Mouse (Mus musculus): Measurements from ENCODE around the gene Cpne5. TPM values are rescaled to one million over a fixed set of nuclear protein-coding genes. Genes with fewer than 3 reads are reported as not detected.

Cpne5 gene
- total RNA-seq, 2 experiments from 2014 or later, result not detected

DNA sequence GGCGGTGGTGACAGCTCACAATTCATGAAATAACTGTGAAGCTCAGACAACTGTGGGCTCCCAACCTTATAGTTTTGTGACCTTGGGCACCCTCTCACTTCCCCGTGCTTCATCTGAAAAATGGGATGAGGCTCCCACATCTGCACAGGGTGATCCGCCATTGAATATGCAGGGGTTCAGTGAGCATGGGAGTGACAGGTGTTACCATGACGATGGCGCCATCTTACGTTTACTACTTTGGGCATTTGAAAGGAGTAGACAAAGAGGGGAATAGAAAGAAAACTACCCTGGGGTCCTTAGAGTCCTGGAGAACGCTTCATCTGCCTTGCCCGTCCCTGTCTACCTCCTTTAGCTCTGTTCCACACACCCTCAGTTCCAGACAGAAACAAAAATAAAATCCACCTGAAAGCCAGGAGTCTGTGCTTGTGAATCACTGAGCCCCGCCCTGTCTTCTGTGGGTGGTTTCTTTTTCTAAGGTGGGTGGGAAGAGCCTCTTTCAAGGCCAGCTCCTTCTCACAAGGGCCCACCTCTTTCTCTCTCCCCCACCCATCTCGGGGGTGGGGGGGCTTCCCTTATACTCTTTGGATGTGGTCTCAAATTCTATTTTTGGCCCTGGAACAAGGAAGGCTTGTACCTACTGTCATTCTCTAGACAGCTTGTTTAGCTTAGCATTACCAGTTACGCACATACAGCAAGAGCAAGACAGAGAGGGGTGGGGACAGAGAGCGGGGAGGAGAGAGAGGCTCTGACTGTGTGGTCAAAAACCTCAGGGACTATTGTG, 82.4 kb downstream of the Cpne5 start:
- DNase-seq, result no peak
- intact Hi-C loops (cut with DNase I), result no loop called here
- no peak for TF ChIP-seq CTCF (IDR thresholded peaks at IDR 0.05)
- Histone ChIP-seq H3K4me3 (no peak overlapping the region), H3K27ac (no peak overlapping the region)

DNA sequence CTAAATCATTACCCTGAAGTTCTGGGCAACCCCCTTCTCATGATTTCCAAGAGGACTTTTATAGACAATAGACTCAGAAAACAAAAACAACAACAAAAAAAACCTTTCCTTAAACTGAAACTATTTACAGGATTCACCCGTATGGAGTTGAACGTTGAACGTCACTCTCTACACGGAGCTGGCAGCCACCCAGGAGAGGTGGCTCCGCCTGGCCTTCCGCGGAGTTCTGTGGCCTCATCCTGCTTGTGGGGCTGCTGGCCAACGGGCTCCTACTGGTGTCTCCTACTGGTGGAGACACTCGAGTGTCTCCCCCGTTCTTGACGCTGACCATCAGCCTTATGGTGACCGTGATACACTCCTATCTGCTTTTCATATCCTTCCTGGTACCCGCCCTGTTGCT, 83.7 kb downstream of the Cpne5 start:
- intact Hi-C loops (cut with DNase I), result no loop called here
- no peak overlapping the region for H3K27ac ChIP-seq
- no peak overlapping the region for H3K4me3 ChIP-seq
- TF ChIP-seq CTCF (IDR thresholded peaks at IDR 0.05), result no peak
- DNase-seq, result no peak

DNA sequence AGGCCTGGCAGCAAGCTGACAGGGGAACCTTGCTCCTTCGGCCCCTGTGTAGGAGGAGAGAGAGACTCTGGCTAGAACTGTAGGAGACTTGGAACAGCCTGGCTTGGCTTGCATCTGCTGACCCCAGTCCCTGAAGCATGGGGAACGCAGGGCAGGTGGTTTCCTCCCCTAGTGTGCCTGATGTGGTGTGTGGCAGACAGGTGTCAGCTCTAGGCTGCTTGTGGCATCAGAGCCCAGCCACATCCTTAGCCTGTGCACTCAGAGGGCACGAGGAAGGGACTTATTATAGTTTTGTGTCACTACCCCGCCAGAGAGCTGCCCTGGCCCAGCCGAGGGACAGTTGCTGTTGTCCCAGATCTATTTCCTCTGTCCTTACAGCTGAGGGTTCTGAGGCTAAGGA, 85.4 kb downstream of the Cpne5 start:
- Histone ChIP-seq H3K27ac (peak overlapping the region; percentile 38; the same call in 1 of the 2 replicates), H3K4me3 (no peak overlapping the region)
- intact Hi-C loops (cut with DNase I), result no loop called here
- TF ChIP-seq CTCF (IDR thresholded peaks at IDR 0.05), result no peak
- no peak for DNase-seq

DNA sequence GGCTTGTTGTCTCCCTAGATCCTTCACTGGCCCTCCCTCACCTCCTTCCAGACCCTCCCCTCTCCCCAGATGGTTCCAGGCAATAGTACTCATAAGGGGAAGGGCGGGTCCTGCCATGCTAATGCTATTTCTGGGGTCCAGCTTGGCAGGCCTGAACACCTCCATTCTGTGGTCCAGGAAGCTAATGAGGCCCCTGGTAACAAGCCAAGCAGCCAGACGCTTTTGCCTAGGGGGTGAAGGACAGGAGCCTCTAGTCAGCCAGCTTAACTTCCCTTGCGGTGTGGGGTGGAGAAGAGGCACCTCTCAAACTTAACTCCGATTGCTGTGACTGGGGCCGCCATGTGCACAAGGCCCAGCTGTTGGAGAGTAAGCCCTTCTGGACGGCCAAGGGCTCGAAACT, 88.2 kb downstream of the Cpne5 start:
- Histone ChIP-seq H3K4me3 (no peak overlapping the region), H3K27ac (no peak overlapping the region)
- TF ChIP-seq CTCF (IDR thresholded peaks at IDR 0.05), result no peak
- intact Hi-C loops (cut with DNase I), result no loop called here
- no peak for DNase-seq

DNA sequence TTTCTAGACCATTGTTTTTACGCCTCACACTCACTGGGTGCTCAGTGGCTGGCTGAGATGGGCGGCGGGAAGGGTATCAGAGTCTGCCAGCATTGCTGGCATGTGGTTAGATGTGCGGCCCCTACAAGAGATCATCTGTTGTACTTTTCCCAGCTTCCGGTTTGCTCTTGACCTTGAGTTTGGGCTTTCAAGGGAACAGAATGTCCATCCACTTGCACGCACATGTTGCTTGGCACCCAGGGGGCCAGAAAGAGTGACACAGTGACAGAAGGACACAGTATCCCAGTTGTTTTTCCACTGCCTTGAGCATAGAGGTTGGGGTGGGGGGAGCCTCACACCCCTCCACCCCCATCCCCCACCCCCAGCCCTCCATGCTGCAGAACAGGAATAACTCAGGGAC, 90.2 kb downstream of the Cpne5 start:
- intact Hi-C loops (cut with DNase I), result no loop called here
- no peak for DNase-seq
- Histone ChIP-seq H3K27ac (no peak overlapping the region), H3K4me3 (no peak overlapping the region)
- no peak for TF ChIP-seq CTCF (IDR thresholded peaks at IDR 0.05)

DNA sequence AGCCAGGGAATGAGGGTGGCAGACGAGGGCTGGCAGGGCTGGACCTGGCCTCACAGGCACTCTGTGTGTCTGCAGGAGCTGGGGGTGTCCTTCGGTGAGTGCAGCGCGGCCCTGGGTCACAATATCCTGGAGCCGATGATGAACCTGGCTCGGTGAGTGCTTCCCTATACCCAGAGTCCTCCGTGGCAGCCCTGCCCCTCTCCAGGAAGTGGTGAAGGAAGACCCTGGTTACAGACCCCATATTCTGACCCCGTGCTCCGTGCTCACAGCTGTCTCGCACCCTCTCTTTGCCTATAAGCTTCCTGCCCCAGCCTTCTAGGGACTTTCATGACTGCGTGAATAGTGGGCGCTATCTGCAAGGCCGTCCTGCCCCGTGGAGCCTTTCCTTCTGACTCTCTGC, 90.7 kb downstream of the Cpne5 start:
- no peak for TF ChIP-seq CTCF (IDR thresholded peaks at IDR 0.05)
- Histone ChIP-seq H3K27ac (no peak overlapping the region), H3K4me3 (no peak overlapping the region)
- intact Hi-C loops (cut with DNase I), result no loop called here
- DNase-seq, result no peak

DNA sequence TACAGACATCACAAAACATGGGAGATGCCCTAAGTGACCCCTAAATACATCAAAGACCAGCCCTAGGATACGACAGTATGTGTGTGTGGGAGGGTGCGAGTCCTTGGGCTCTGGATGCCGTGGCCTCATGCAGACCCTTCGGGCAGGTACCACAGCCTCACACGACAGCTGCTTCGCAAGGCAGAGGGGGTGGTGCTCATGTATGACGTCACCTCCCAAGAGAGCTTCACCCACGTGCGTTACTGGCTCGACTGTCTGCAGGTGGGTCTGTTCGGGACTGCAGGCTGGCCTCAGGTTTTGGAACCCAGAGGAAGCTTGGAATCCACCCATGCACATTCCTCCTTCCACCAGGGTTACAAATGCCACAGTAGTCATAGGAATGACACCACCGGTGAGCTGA, 92.9 kb downstream of the Cpne5 start:
- Histone ChIP-seq H3K27ac (no peak overlapping the region), H3K4me3 (no peak overlapping the region)
- intact Hi-C loops (cut with DNase I), result no loop called here
- no peak for DNase-seq
- no peak for TF ChIP-seq CTCF (IDR thresholded peaks at IDR 0.05)

DNA sequence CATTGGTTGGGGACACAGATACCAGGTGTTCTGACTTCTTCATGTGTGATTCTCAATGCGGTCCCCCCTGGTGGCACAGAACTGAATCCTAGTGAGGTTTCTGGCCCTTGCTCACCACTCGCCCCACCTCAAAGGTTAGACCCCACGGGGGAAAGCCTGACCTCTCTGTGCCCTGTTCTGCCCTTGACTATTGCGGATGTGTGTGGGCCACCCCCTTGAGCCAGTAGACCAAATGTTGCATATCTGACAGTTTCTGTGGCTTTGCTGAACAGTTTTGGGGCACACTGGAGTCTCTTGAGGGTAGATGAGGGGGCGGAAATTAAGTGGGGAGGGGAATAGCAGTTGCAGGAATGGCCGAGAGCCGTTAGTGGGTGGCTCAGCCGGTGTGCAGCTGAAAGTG, 94.7 kb downstream of the Cpne5 start:
- intact Hi-C loops (cut with DNase I), result no loop called here
- H3K4me3 ChIP-seq, result no peak overlapping the region
- TF ChIP-seq CTCF (IDR thresholded peaks at IDR 0.05), result no peak
- no peak for DNase-seq
- no peak overlapping the region for H3K27ac ChIP-seq

DNA sequence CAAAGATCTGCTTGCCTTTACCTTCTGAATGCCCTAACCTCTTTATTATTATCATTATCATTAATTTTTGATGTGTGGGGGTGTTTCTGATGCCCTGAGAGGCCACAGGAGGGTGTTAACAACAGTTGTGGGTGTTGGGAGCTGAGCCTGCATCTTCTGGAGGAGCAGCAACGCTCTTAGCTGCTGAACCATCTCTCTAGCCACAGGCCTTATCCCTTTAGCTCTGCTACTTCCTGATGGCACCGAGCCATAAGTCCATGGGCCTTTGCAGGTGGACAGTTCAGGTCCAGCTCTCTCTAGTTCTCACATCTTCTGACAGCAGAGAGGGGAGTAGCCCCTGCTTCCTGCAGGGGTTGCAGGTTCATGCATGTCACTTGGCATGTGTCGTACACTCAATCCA, 96.4 kb downstream of the Cpne5 start:
- Histone ChIP-seq H3K4me3 (no peak overlapping the region), H3K27ac (no peak overlapping the region)
- intact Hi-C loops (cut with DNase I), result no loop called here
- TF ChIP-seq CTCF (IDR thresholded peaks at IDR 0.05), result no peak
- DNase-seq, result no peak

DNA sequence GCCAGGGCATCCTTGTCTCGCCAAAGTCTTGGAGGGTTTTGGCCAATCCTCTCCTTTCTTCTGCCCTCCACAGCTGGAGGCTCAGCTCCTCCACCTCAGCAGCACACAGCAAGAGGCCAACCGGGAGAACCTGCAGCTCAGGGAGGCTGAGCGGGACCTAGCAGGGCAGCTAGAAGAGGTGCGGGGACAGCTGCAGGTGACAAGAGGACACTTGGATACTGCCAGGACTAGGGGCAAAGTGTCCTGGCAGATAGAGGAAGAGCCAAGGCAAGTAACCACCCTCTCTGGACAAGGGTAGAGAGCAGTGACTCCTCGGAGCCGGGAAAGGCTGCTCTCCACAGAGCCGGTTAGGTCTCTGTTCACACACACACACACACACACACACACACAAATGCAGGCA, 100.1 kb downstream of the Cpne5 start:
- intact Hi-C loops (cut with DNase I), result loop anchor here (2.0 kb wide), 1 partner anchor 33 kb away; no protein-coding TSS in a partner anchor
- Histone ChIP-seq H3K27ac (peak overlapping the region; percentile 53; the same call in 1 of the 2 replicates), H3K4me3 (no peak overlapping the region)
- no peak for TF ChIP-seq CTCF (IDR thresholded peaks at IDR 0.05)
- peak; percentile 50 for DNase-seq

DNA sequence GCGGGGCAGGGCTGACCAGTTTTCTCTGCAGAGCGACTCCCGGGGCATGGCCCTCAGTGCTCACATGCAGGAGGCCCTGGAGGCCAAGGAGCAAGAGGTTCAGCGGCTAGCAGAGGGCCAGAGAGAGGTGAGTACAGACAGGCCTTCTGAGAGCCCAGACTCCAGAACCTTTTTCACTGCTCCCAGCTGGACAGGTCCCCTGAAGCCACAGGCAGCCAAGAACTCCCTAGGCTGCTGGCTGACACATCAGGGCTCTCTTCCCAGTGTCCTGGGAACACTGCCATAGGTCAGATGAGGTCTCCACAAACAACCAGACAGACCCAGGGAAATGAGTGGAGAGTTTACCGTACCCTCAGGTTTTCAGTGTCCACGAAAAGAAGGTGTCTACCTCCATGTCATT, 101.7 kb downstream of the Cpne5 start:
- TF ChIP-seq CTCF (IDR thresholded peaks at IDR 0.05), result no peak
- H3K4me3 ChIP-seq, result no peak overlapping the region
- DNase-seq, result peak; percentile 92
- intact Hi-C loops (cut with DNase I), result no loop called here
- peak overlapping the region; percentile 78 for H3K27ac ChIP-seq

DNA sequence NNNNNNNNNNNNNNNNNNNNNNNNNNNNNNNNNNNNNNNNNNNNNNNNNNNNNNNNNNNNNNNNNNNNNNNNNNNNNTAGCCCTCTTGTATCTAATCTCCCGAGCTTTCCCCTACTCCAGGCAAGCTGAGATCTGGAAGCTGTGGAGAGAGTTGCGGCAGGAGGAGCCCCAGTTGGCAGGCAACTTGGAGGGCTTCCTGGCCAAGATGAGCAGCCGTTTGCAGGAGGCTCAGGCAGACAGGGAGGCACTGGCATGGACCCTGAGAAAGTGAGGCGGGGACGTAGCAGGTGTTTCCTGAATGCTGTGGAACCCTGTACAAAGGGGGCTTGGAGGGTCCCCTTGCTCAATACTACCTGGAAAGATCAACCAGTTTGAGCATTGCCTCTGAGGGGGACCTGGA, 102.9 kb downstream of the Cpne5 start:
- no peak overlapping the region for H3K4me3 ChIP-seq
- TF ChIP-seq CTCF (IDR thresholded peaks at IDR 0.05), result no peak
- DNase-seq, result peak; percentile 38
- H3K27ac ChIP-seq, result peak overlapping the region; percentile 53
- intact Hi-C loops (cut with DNase I), result no loop called here

DNA sequence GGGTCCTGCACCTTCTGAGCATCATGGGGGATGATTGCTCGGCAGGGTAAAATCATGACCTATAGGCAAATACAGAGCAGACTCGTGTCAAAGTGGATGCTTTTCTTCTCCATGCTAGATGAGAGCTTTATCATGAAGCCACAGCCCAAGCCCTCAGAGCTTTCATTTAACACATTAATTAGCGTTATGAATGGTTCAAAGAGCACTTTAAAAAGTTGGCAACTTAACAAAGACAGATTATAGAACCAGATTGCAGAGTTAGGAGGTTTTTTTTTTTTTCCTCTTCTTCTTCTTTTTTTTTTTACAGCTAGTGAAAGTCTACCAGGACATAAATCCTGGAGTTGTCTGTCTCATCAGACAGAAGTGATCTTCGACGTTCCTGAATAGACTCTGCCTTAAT, 108.6 kb downstream of the Cpne5 start:
- Histone ChIP-seq H3K4me3 (no peak overlapping the region), H3K27ac (no peak overlapping the region)
- TF ChIP-seq CTCF (IDR thresholded peaks at IDR 0.05), result no peak
- intact Hi-C loops (cut with DNase I), result no loop called here
- no peak for DNase-seq

DNA sequence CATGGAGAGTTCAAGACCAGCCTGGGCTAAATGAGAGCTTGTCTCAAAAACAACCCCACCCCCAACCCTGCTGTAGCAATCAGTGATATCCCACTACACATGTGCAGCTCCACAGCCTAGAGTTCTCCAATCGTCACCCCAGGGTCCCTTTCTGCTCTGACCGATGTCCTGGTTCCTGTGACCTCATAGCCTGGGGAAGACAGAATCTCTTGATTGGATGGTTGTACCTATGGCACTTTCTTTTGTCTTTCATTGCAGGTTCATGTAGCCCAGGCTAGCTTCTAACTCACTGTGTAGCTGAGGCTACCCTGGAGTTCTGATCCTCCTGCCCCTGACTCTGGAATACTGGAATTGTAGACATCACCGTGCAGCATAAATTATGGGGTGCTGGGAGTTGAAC, 111.4 kb downstream of the Cpne5 start:
- DNase-seq, result no peak
- Histone ChIP-seq H3K4me3 (no peak overlapping the region), H3K27ac (no peak overlapping the region)
- no peak for TF ChIP-seq CTCF (IDR thresholded peaks at IDR 0.05)
- intact Hi-C loops (cut with DNase I), result no loop called here
